Mouse (Mus musculus) Muller cell, postnatal 12 days (primary cell): Measurements from ENCODE around the gene Crybb1.

Source experiments
- DNase-seq: peaks from one replicate; pipeline ENCODE4 v3.0.0-alpha.2; 2015; ENCODE audit errors: inconsistent ontology term

The Crybb1 gene

GRCm38 (mm10) chr5:112302310-112302709, 46.7 kb downstream of the Crybb1 start:
- DNase-seq = no peak

- DNase-seq = no peak
Observed at GRCm38 (mm10) chr5:112305842-112306241, 50.2 kb downstream of the Crybb1 start.

GRCm38 (mm10) chr5:112313222-112313885, 57.7 kb downstream of the Crybb1 start:
- no peak for DNase-seq

- no peak for DNase-seq
Observed at GRCm38 (mm10) chr5:112316468-112316867, 60.9 kb downstream of the Crybb1 start.

GRCm38 (mm10) chr5:112317328-112317727, 61.7 kb downstream of the Crybb1 start:
- no peak for DNase-seq
